Mouse (Mus musculus): ENCODE data around the gene Ltb4r1.

DNA sequence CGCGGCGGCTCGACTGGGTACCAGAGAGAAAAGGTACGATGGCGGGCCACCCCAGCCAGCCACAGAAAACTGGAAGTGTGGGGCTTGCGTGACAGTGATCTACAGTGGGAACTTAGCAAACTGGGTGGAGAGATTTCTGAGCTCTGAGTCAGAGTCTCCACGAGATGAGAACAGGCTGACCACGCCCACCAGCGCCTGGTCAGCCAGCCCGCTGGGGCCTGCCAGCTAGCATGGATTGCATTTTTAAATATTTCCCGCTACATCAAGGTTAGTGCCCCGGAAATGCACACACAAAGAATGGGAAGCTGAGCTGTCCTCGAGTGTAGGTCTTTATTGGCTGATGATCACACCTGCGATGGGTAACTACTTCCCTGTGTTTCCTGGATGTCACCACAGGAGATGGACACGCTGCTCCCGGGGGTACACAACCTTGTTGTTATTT is 49.6 kb downstream of the Ltb4r1 start:
- TF ChIP-seq CTCF (IDR thresholded peaks at IDR 0.05; ENCODE audit: borderline replicate concordance, insufficient read depth, low read length) = no peak
- TF ChIP-seq POLR2A (IDR thresholded peaks at IDR 0.05; ENCODE audit: low read depth, low read length) = peak; percentile 59

All from embryonic fibroblast, embryonic 13.5 days (primary cell).